Mouse (Mus musculus) MEL (cell line): Measurements from ENCODE around the gene Nf1. TPM values are rescaled to one million over a fixed set of nuclear protein-coding genes. Genes with fewer than 3 reads are reported as not detected.

ENCODE experiments used
- DNase-seq: peaks from one replicate; pipeline ENCODE4 v3.0.0; 2011; ENCODE audit warnings: low read depth, low spot score
- H3K27ac ChIP-seq: 2 replicates; pipeline ENCODE4 v1.5.1; 2012; ENCODE audit warnings: low read depth, mild to moderate bottlenecking, control low read depth, low read length, moderate library complexity; ENCODE audit not compliant: control insufficient read depth
- H3K27me3 ChIP-seq, 2 experiments: fragments of 150-350 bp in 1 of 2; sonication (generic) in 1 of 2; 2 replicates each; pipeline ENCODE4 v1.6.1; 2012; ENCODE audit warnings: low read length in 2 of 2, mild to moderate bottlenecking in 2 of 2, improper control_type of control experiment in 1 of 2, moderate library complexity in 1 of 2; ENCODE audit not compliant: insufficient read depth in 2 of 2, control insufficient read depth in 1 of 2
- H3K36me3 ChIP-seq, 2 experiments: 2 replicates each; pipeline ENCODE4 v1.6.1; 2012 to 2014; ENCODE audit warnings: low read length in 2 of 2, improper control_type of control experiment in 1 of 2, inconsistent platforms in 1 of 2, mild to moderate bottlenecking in 1 of 2; ENCODE audit not compliant: insufficient read depth in 2 of 2, control insufficient read depth in 1 of 2
- H3K4me1 ChIP-seq, 2 experiments: fragments of 150-350 bp in 1 of 2; sonication (generic) in 1 of 2; 2 replicates each; pipeline ENCODE4 v1.6.1; 2012; ENCODE audit warnings: low read length in 2 of 2, improper control_type of control experiment in 1 of 2, mild to moderate bottlenecking in 1 of 2; ENCODE audit not compliant: insufficient read depth in 2 of 2, control insufficient read depth in 1 of 2
- H3K4me3 ChIP-seq, 2 experiments: fragments of 150-350 bp in 1 of 2; sonication (generic) in 1 of 2; 2 replicates each; pipeline ENCODE4 v1.5.1; 2012; ENCODE audit warnings: low read depth in 2 of 2, low read length in 2 of 2, mild to moderate bottlenecking in 2 of 2, moderate library complexity in 2 of 2, control low read depth in 1 of 2, improper control_type of control experiment in 1 of 2; ENCODE audit not compliant: control insufficient read depth in 1 of 2, insufficient read depth in 1 of 2
- H3K79me2 ChIP-seq: 2 replicates; pipeline ENCODE4 v1.6.1; 2012; ENCODE audit warnings: mild to moderate bottlenecking, low read length, moderate library complexity; ENCODE audit not compliant: control insufficient read depth, poor library complexity, insufficient read depth
- H3K9ac ChIP-seq: 2 replicates; pipeline ENCODE4 v1.6.1; 2012; ENCODE audit warnings: low read depth, mild to moderate bottlenecking, control low read depth, low read length, moderate library complexity; ENCODE audit not compliant: control insufficient read depth, poor library complexity, severe bottlenecking
- H3K9me3 ChIP-seq: fragments of 150-350 bp; sonication (generic); replicated peaks from 2 replicates; pipeline ENCODE4 v1.6.1; 2012; ENCODE audit warnings: mild to moderate bottlenecking, low read length, improper control_type of control experiment, moderate library complexity; ENCODE audit not compliant: insufficient read depth
- BHLHE40 ChIP-seq: IDR thresholded peaks from 2 replicates; pipeline ENCODE4 v1.6.1; 2012; ENCODE audit warnings: low read depth, mild to moderate bottlenecking, inconsistent platforms, low read length, improper control_type of control experiment, borderline replicate concordance
- CTCF ChIP-seq, 3 experiments: IDR thresholded peaks in 2 of 3; conservative IDR thresholded peaks in 1 of 3; 2 replicates each; pipeline ENCODE4 v1.5.1; 2011 to 2012; ENCODE audit warnings: low read length in 3 of 3, low read depth in 2 of 3, mild to moderate bottlenecking in 2 of 3, improper control_type of control experiment in 1 of 3, inconsistent platforms in 1 of 3, mixed read lengths in 1 of 3, moderate library complexity in 1 of 3; ENCODE audit not compliant: control insufficient read depth in 1 of 3, insufficient read depth in 1 of 3, poor library complexity in 1 of 3, severe bottlenecking in 1 of 3
- ELF1 ChIP-seq: IDR thresholded peaks from 2 replicates; pipeline ENCODE4 v1.6.1; 2014; ENCODE audit warnings: low read depth, mild to moderate bottlenecking, inconsistent platforms, low read length, improper control_type of control experiment, moderate library complexity
- ETS1 ChIP-seq: IDR thresholded peaks from 2 replicates; pipeline ENCODE4 v1.6.1; 2012; ENCODE audit warnings: low read depth, mild to moderate bottlenecking, inconsistent platforms, low read length, improper control_type of control experiment, moderate library complexity
- GATA1 ChIP-seq: IDR thresholded peaks from 2 replicates; pipeline ENCODE4 v1.6.1; 2011; ENCODE audit warnings: low read depth, low read length, improper control_type of control experiment
- HCFC1 ChIP-seq: IDR thresholded peaks from 2 replicates; pipeline ENCODE4 v1.6.1; 2012; ENCODE audit warnings: low read depth, mild to moderate bottlenecking, inconsistent platforms, low read length, improper control_type of control experiment, moderate library complexity
- JUND ChIP-seq: IDR thresholded peaks from 2 replicates; pipeline ENCODE4 v1.6.1; 2011; ENCODE audit warnings: low read depth, mild to moderate bottlenecking, improper control_type of control experiment, low read length
- MAFK ChIP-seq: IDR thresholded peaks from 2 replicates; pipeline ENCODE4 v1.6.1; 2011; ENCODE audit warnings: low read depth, mild to moderate bottlenecking, low read length, improper control_type of control experiment, borderline replicate concordance
- MAX ChIP-seq: IDR thresholded peaks from 2 replicates; pipeline ENCODE4 v1.6.1; 2011; ENCODE audit warnings: low read length, improper control_type of control experiment
- MAZ ChIP-seq: IDR thresholded peaks from 2 replicates; pipeline ENCODE4 v1.6.1; 2012; ENCODE audit warnings: low read depth, mild to moderate bottlenecking, inconsistent platforms, low read length, improper control_type of control experiment
- MXI1 ChIP-seq: IDR thresholded peaks from 2 replicates; pipeline ENCODE4 v1.6.1; 2011; ENCODE audit warnings: mild to moderate bottlenecking, low read depth, low read length, improper control_type of control experiment
- MYC ChIP-seq: IDR thresholded peaks from 2 replicates; pipeline ENCODE4 v1.6.1; 2011; ENCODE audit warnings: low read depth, mild to moderate bottlenecking, low read length, improper control_type of control experiment, moderate library complexity
- NRF1 ChIP-seq: IDR thresholded peaks from 2 replicates; pipeline ENCODE4 v1.6.1; 2014; ENCODE audit warnings: low read depth, mild to moderate bottlenecking, inconsistent platforms, low read length, improper control_type of control experiment, moderate library complexity; ENCODE audit not compliant: poor library complexity, insufficient read depth, severe bottlenecking
- POLR2A ChIP-seq, 2 experiments: IDR thresholded peaks; 2 replicates each; pipeline ENCODE4 v1.6.1; 2011 to 2012; ENCODE audit warnings: low read length in 2 of 2, mild to moderate bottlenecking in 2 of 2, control low read depth in 1 of 2, improper control_type of control experiment in 1 of 2, low read depth in 1 of 2, moderate library complexity in 1 of 2; ENCODE audit not compliant: control insufficient read depth in 1 of 2, insufficient read depth in 1 of 2, poor library complexity in 1 of 2
- POLR2AphosphoS2 ChIP-seq: IDR thresholded peaks from 2 replicates; pipeline ENCODE4 v1.6.1; 2011; ENCODE audit warnings: low read length, improper control_type of control experiment
- POLR2AphosphoS5 ChIP-seq: IDR thresholded peaks from 2 replicates; pipeline ENCODE4 v1.6.1; 2012; ENCODE audit warnings: low read depth, borderline replicate concordance, mild to moderate bottlenecking, inconsistent platforms, low read length, moderate library complexity, mixed read lengths
- RCOR1 ChIP-seq: IDR thresholded peaks from 2 replicates; pipeline ENCODE4 v1.6.1; 2012; ENCODE audit warnings: low read depth, mild to moderate bottlenecking, inconsistent platforms, low read length, improper control_type of control experiment
- SMC3 ChIP-seq: IDR thresholded peaks from 2 replicates; pipeline ENCODE4 v1.6.1; 2011; ENCODE audit warnings: low read depth, low read length, improper control_type of control experiment
- TAL1 ChIP-seq: IDR thresholded peaks from 2 replicates; pipeline ENCODE4 v1.6.1; 2012; ENCODE audit warnings: mild to moderate bottlenecking, inconsistent platforms, low read length, moderate library complexity, mixed read lengths
- TCF12 ChIP-seq: IDR thresholded peaks from 2 replicates; pipeline ENCODE4 v1.6.1; 2014; ENCODE audit warnings: low read depth, mild to moderate bottlenecking, inconsistent platforms, low read length, improper control_type of control experiment, moderate library complexity
- UBTF ChIP-seq: IDR thresholded peaks from 2 replicates; pipeline ENCODE4 v1.6.1; 2012; ENCODE audit warnings: low read depth, mild to moderate bottlenecking, inconsistent platforms, low read length, improper control_type of control experiment, moderate library complexity, borderline replicate concordance; ENCODE audit not compliant: insufficient read depth
- USF1 ChIP-seq: IDR thresholded peaks from 2 replicates; pipeline ENCODE4 v1.6.1; 2014; ENCODE audit warnings: low read depth, mild to moderate bottlenecking, inconsistent platforms, low read length, improper control_type of control experiment, moderate library complexity
- USF2 ChIP-seq, 2 experiments: IDR thresholded peaks; 2 replicates each; pipeline ENCODE4 v1.6.1; 2011 to 2012; ENCODE audit warnings: improper control_type of control experiment in 2 of 2, low read length in 2 of 2, borderline replicate concordance in 1 of 2, inconsistent platforms in 1 of 2, low read depth in 1 of 2, mild to moderate bottlenecking in 1 of 2; ENCODE audit not compliant: insufficient read depth in 1 of 2
- ZKSCAN1 ChIP-seq: IDR thresholded peaks from 2 replicates; pipeline ENCODE4 v1.6.1; 2012; ENCODE audit warnings: low read depth, mild to moderate bottlenecking, inconsistent platforms, low read length, improper control_type of control experiment, moderate library complexity
- ZMIZ1 ChIP-seq: IDR thresholded peaks from 2 replicates; pipeline ENCODE4 v1.6.1; 2012; ENCODE audit warnings: low read depth, mild to moderate bottlenecking, inconsistent platforms, low read length, improper control_type of control experiment, moderate library complexity
- ZNF384 ChIP-seq: IDR thresholded peaks from 2 replicates; pipeline ENCODE4 v1.6.1; 2012; ENCODE audit warnings: low read depth, mild to moderate bottlenecking, inconsistent platforms, low read length, improper control_type of control experiment
- polyA plus RNA-seq, 2 experiments: library from polyadenylated mRNA; stranded (reverse) in 1 of 2; unstranded in 1 of 2; fragments of >175 nt in 1 of 2; fragments of >200 nt in 1 of 2; gene quantifications; 2 replicates each; pipeline versions ENCODE4 v1.2.1 to v1.2.4; 2012; ENCODE audit warnings: low replicate concordance in 2 of 2, low read depth in 1 of 2; ENCODE audit not compliant: insufficient read length in 2 of 2, insufficient read depth in 1 of 2, missing spikeins in 1 of 2
- total RNA-seq: library from RNA; depleted of rRNA; stranded (reverse); fragments of 300-350 nt; gene quantifications from 2 replicates; pipeline ENCODE4 v1.2.3, GENCODE M21; 2012

Nf1 gene
- total and polyA plus RNA-seq, 3 experiments = 13.2 to 108 (median 20.3) TPM

DNA sequence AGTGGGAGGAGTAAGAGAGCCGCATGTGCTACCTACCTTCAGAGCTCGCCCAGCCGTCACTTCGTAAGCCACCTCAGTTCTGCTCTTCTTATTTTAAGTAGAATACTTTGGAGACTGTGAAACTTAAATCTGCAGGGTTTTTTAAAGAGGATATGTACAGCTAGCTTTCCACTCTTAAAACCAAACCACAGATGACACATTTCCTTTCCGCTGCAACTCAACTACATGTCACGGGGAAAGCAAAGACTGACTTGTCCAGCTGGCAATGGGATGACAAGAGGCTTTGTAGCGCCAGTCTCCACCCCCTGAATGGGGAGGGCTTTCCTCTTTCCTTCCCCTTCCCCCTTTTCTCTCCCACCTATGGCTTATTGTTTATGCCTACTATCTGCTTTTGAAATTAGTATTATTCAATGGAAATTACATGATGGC is 190.9 kb downstream of the Nf1 start, which contains the start of the genes Evi2 and Evi2a:
Gene Evi2 (minus strand): TSS at position 257 of the 429 bp plus-strand sequence.
Gene Evi2a (minus strand): TSS at position 277 of the 429 bp plus-strand sequence.
- no peaks in the 10 kb centered on the region for H3K27me3 ChIP-seq
- TF ChIP-seq ZKSCAN1 (no peak), SMC3 (no peak), JUND (no peak), POLR2A (IDR thresholded peaks at IDR 0.05; ENCODE audit: control insufficient read depth in 1 of 2, insufficient read depth in 1 of 2, low read depth in 1 of 2, low read length in 2 of 2, poor library complexity in 1 of 2) (no peak), GATA1 (no peak), MAX (no peak), POLR2AphosphoS5 (no peak), ZNF384 (no peak), USF1 (no peak), USF2 (IDR thresholded peaks at IDR 0.05; ENCODE audit: borderline replicate concordance in 1 of 2, insufficient read depth in 1 of 2, low read depth in 1 of 2, low read length in 2 of 2) (no peak), MAFK (no peak), MXI1 (no peak), HCFC1 (no peak)
- TF ChIP-seq, all 39 proteins: peak for 0
- Histone ChIP-seq H3K9ac (no peak within 1 kb of the TSS), H3K79me2 (no peaks in the 10 kb centered on the region), H3K36me3 (peaks cover 0 to 26% of the 10 kb centered on the region in 2 experiments; a peak in 2 of 4 replicates), H3K4me3 (no peak within 1 kb of the TSS), H3K4me1 (peaks cover 17% of the 10 kb centered on the region in 2 experiments), H3K9me3 (no peaks in the 10 kb centered on the region), H3K27ac (no peak within 1 kb of the TSS)
- no peak for DNase-seq

DNA sequence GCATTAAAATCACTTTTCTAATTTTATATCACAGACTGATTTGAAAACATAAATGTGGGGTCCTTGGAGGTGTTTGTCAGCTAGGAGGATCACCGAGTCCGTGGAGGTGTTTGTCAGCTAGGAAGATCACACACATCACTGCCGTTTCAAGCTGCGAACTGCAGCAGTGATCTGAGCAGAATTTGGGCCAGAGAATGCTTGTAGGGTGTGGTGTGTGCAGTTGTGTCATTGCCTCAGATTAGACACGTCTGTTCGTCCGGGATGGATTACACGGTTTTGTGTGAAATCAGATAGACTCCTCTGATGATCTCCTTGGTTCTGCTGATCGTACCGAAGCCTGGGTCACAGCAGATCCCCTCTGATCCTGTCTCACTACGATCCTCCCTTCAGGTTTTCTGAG is 191.3 kb downstream of the Nf1 start:
- no peak overlapping the region for H3K27ac ChIP-seq
- no peaks in the 10 kb centered on the region for H3K9me3 ChIP-seq
- no peaks in the 10 kb centered on the region for H3K27me3 ChIP-seq
- H3K4me3 ChIP-seq = no peak overlapping the region
- H3K79me2 ChIP-seq = no peaks in the 10 kb centered on the region
- DNase-seq = no peak
- TF ChIP-seq TCF12 (no peak), ZKSCAN1 (no peak), ETS1 (no peak), RCOR1 (no peak), TAL1 (no peak), MXI1 (no peak), CTCF (IDR thresholded peaks at IDR 0.05 in 2 of 3, conservative IDR thresholded peaks at IDR 0.05 in 1 of 3; ENCODE audit: control insufficient read depth in 1 of 3, insufficient read depth in 1 of 3, low read depth in 2 of 3, low read length in 3 of 3, poor library complexity in 1 of 3, severe bottlenecking in 1 of 3) (no peak), POLR2A (IDR thresholded peaks at IDR 0.05; ENCODE audit: control insufficient read depth in 1 of 2, insufficient read depth in 1 of 2, low read depth in 1 of 2, low read length in 2 of 2, poor library complexity in 1 of 2) (no peak), ZMIZ1 (no peak), ZNF384 (no peak), MYC (no peak), NRF1 (no peak), UBTF (no peak), SMC3 (no peak), MAZ (no peak), BHLHE40 (no peak), GATA1 (no peak), MAFK (no peak), ELF1 (no peak), POLR2AphosphoS2 (no peak)
- peaks cover 17 to 19% of the 10 kb centered on the region in 2 experiments for H3K4me1 ChIP-seq
- H3K36me3 ChIP-seq = peaks cover 0 to 25% of the 10 kb centered on the region in 2 experiments; a peak in 2 of 4 replicates
- H3K9ac ChIP-seq = no peak overlapping the region
